Mouse (Mus musculus): Measurements from ENCODE around the gene Mnt. TPM values are rescaled to one million over a fixed set of nuclear protein-coding genes. Genes with fewer than 3 reads are reported as not detected.

The Mnt gene
- polyA plus RNA-seq, 1 experiment from 2014 or later: 6.0 TPM

- Histone ChIP-seq H3K4me3 (ENCODE audit: low read depth, low read length) (no peak overlapping the region), H3K9ac (ENCODE audit: low read length) (no peak overlapping the region), H3K4me2 (ENCODE audit: low read depth, low read length, severe bottlenecking) (no peak overlapping the region), H3K36me3 (ENCODE audit: control insufficient read depth, insufficient read depth, low read length) (no peaks in the 10 kb centered on the region; the same call in 1 of the 2 replicates), H3K27ac (ENCODE audit: low read depth, low read length) (no peak overlapping the region; the same call in 1 of the 2 replicates), H3K4me1 (replicated peaks; ENCODE audit: control insufficient read depth, insufficient read depth, low read length) (no peaks in the 10 kb centered on the region), H3K9me3 (ENCODE audit: control insufficient read depth, low read length) (no peaks in the 10 kb centered on the region), H3K27me3 (ENCODE audit: control insufficient read depth, insufficient read depth, low read length) (no peaks in the 10 kb centered on the region)
- peak; percentile 79 for DNase-seq (ENCODE audit: low spot score)
- WGBS: 2% methylated on average over 13 of the region's 13 CpGs
- ATAC-seq (replicated peaks; ENCODE audit: low FRiP score): peak; percentile 69
Measured at GRCm38 (mm10) chr11:74847919-74848521, 17.3 kb downstream of the Mnt start.

DNA sequence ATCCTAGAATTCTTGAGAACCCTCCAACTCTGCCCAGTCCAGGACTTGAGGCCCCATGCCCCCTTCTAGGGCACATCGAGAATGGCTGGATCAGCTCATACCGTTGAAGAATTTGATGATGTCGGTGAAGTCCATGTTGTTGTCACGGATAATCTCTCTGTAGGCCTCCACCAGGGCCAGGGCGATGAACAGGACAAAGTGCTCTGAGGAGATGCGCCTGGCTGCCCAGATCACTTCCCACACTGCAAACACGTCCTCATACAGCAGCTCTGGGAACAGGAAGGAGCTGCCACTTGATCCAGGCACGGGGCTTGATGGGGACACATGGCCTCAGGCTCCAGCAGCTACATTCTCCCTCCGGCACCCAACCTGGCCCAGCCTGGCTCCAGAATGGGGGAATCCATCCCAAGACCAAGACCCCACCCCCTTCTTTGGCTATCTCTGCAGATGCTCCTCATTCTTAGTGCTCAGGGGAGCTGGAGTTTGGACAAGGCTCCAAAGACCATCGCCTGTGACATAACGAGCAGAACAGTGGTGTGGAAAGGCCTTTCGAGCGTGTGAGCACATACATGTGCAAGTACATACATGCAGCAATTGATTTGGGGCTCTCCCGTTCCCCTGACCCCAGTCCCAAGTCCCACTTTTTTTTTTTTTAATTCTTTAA is 20.4 kb downstream of the Mnt start:
- WGBS: 86% methylated on average over 14 of the region's 14 CpGs
- no peak overlapping the region for H3K27ac ChIP-seq (ENCODE audit: low read depth, low read length)

GRCm38 (mm10) chr11:74857756-74858155 is 27.0 kb downstream of the Mnt start:
- H3K27me3 ChIP-seq (ENCODE audit: control insufficient read depth, insufficient read depth, low read length): no peaks in the 10 kb centered on the region
- no peaks in the 10 kb centered on the region for H3K4me1 ChIP-seq (replicated peaks; ENCODE audit: control insufficient read depth, insufficient read depth, low read length)
- ATAC-seq (replicated peaks; ENCODE audit: low FRiP score): no peak
- no peak overlapping the region for H3K9ac ChIP-seq (ENCODE audit: low read length)
- H3K27ac ChIP-seq (ENCODE audit: low read depth, low read length): no peak overlapping the region
- H3K4me2 ChIP-seq (ENCODE audit: low read depth, low read length, severe bottlenecking): no peak overlapping the region
- 90% methylated on average over 9 of the region's 9 CpGs for WGBS
- peak; percentile 46 for DNase-seq (ENCODE audit: low spot score)
- H3K36me3 ChIP-seq (ENCODE audit: control insufficient read depth, insufficient read depth, low read length): no peaks in the 10 kb centered on the region
- no peaks in the 10 kb centered on the region for H3K9me3 ChIP-seq (ENCODE audit: control insufficient read depth, low read length)
- H3K4me3 ChIP-seq (ENCODE audit: low read depth, low read length): no peak overlapping the region

More for the DNA sequence above, 20.4 kb downstream of the Mnt start:
- H3K4me2 ChIP-seq (ENCODE audit: low read depth, low read length, severe bottlenecking): no peak overlapping the region
- no peaks in the 10 kb centered on the region for H3K27me3 ChIP-seq (ENCODE audit: control insufficient read depth, insufficient read depth, low read length)
- no peak for ATAC-seq (replicated peaks; ENCODE audit: low FRiP score)
- no peaks in the 10 kb centered on the region for H3K9me3 ChIP-seq (ENCODE audit: control insufficient read depth, low read length)
- H3K36me3 ChIP-seq (ENCODE audit: control insufficient read depth, insufficient read depth, low read length): no peaks in the 10 kb centered on the region
- no peak overlapping the region for H3K4me3 ChIP-seq (ENCODE audit: low read depth, low read length)
- no peak for DNase-seq (ENCODE audit: low spot score)
- H3K4me1 ChIP-seq (replicated peaks; ENCODE audit: control insufficient read depth, insufficient read depth, low read length): no peaks in the 10 kb centered on the region
- no peak overlapping the region for H3K9ac ChIP-seq (ENCODE audit: low read length)

GRCm38 (mm10) chr11:74862129-74862528 is 31.4 kb downstream of the Mnt start:
- Histone ChIP-seq H3K4me1 (replicated peaks; ENCODE audit: control insufficient read depth, insufficient read depth, low read length) (no peaks in the 10 kb centered on the region), H3K27me3 (ENCODE audit: control insufficient read depth, insufficient read depth, low read length) (no peaks in the 10 kb centered on the region), H3K4me3 (ENCODE audit: low read depth, low read length) (no peak overlapping the region), H3K4me2 (ENCODE audit: low read depth, low read length, severe bottlenecking) (no peak overlapping the region), H3K9ac (ENCODE audit: low read length) (no peak overlapping the region), H3K36me3 (ENCODE audit: control insufficient read depth, insufficient read depth, low read length) (no peaks in the 10 kb centered on the region), H3K27ac (ENCODE audit: low read depth, low read length) (no peak overlapping the region), H3K9me3 (ENCODE audit: control insufficient read depth, low read length) (no peaks in the 10 kb centered on the region)
- ATAC-seq (replicated peaks; ENCODE audit: low FRiP score) (no peak), DNase-seq (ENCODE audit: low spot score) (no peak)
- WGBS: 88% methylated on average over 5 of the region's 5 CpGs

- ATAC-seq (replicated peaks; ENCODE audit: low FRiP score) (no peak), DNase-seq (ENCODE audit: low spot score) (no peak)
- H3K27me3 ChIP-seq (ENCODE audit: control insufficient read depth, insufficient read depth, low read length): no peaks in the 10 kb centered on the region
- WGBS: 22% methylated on average over 11 of the region's 11 CpGs
- H3K9me3 ChIP-seq (ENCODE audit: control insufficient read depth, low read length): no peaks in the 10 kb centered on the region
- no peak overlapping the region for H3K27ac ChIP-seq (ENCODE audit: low read depth, low read length)
- H3K9ac ChIP-seq (ENCODE audit: low read length): no peak overlapping the region
- no peaks in the 10 kb centered on the region for H3K4me1 ChIP-seq (replicated peaks; ENCODE audit: control insufficient read depth, insufficient read depth, low read length)
- no peak overlapping the region for H3K4me2 ChIP-seq (ENCODE audit: low read depth, low read length, severe bottlenecking)
- no peak overlapping the region for H3K4me3 ChIP-seq (ENCODE audit: low read depth, low read length)
- no peaks in the 10 kb centered on the region for H3K36me3 ChIP-seq (ENCODE audit: control insufficient read depth, insufficient read depth, low read length)
Measured at GRCm38 (mm10) chr11:74863471-74863870, 32.8 kb downstream of the Mnt start.

DNA sequence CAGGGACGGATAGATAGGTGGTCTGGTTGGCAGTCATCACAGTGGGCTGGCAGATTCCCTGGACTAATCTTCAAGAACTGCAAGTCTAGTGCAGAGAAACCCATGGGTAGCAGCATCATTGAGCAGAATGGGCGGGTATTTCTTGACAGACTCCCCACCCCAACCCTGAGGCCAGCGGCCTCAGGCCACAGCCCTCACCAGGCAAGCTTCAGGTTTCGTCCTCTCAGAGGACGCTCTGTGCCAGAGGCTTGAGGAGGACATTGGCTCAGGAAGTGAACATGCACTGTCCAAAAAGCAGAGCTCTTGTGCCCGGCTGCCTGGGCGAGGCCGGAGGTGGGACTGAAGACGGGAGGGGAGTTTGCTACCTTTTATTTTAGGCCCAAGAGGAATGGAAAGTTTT is 33.7 kb downstream of the Mnt start:
- DNase-seq (ENCODE audit: low spot score) (no peak), ATAC-seq (replicated peaks; ENCODE audit: low FRiP score) (no peak)
- Histone ChIP-seq H3K27me3 (ENCODE audit: control insufficient read depth, insufficient read depth, low read length) (no peaks in the 10 kb centered on the region), H3K4me3 (ENCODE audit: low read depth, low read length) (no peak overlapping the region), H3K9me3 (ENCODE audit: control insufficient read depth, low read length) (no peaks in the 10 kb centered on the region), H3K36me3 (ENCODE audit: control insufficient read depth, insufficient read depth, low read length) (no peaks in the 10 kb centered on the region), H3K4me1 (replicated peaks; ENCODE audit: control insufficient read depth, insufficient read depth, low read length) (no peaks in the 10 kb centered on the region), H3K27ac (ENCODE audit: low read depth, low read length) (no peak overlapping the region), H3K9ac (ENCODE audit: low read length) (no peak overlapping the region), H3K4me2 (ENCODE audit: low read depth, low read length, severe bottlenecking) (no peak overlapping the region)
- 86% methylated on average over 9 of the region's 9 CpGs for WGBS

DNA sequence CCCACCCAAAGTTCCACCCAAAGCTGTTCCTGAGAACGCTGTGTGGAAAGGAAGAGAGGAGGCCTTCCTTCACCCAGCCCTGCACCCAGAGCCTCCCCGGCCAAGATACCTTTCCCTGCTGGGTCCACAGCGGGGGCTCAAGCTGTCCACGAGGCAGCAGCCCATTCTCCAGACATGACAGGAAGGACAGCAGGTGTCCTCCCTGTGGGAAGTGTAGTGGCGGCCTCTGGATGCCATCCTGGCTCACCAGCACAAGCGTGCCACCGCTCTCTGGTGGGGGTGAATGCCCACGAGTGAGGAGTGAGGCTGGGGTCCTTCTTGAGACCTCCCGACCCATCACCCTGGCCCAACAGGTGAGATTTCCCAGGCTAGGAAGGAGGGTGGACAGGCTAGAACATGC is 34.5 kb downstream of the Mnt start:
- Histone ChIP-seq H3K27me3 (ENCODE audit: control insufficient read depth, insufficient read depth, low read length) (no peaks in the 10 kb centered on the region), H3K4me2 (ENCODE audit: low read depth, low read length, severe bottlenecking) (no peak overlapping the region), H3K27ac (ENCODE audit: low read depth, low read length) (no peak overlapping the region), H3K9ac (ENCODE audit: low read length) (no peak overlapping the region), H3K36me3 (ENCODE audit: control insufficient read depth, insufficient read depth, low read length) (no peaks in the 10 kb centered on the region), H3K4me3 (ENCODE audit: low read depth, low read length) (no peak overlapping the region), H3K4me1 (replicated peaks; ENCODE audit: control insufficient read depth, insufficient read depth, low read length) (no peaks in the 10 kb centered on the region), H3K9me3 (ENCODE audit: control insufficient read depth, low read length) (no peaks in the 10 kb centered on the region)
- WGBS: 82% methylated on average over 9 of the region's 9 CpGs
- DNase-seq (ENCODE audit: low spot score): no peak
- ATAC-seq (replicated peaks; ENCODE audit: low FRiP score): no peak

GRCm38 (mm10) chr11:74866640-74867039 is 35.9 kb downstream of the Mnt start:
- Histone ChIP-seq H3K27me3 (ENCODE audit: control insufficient read depth, insufficient read depth, low read length) (no peaks in the 10 kb centered on the region), H3K4me1 (replicated peaks; ENCODE audit: control insufficient read depth, insufficient read depth, low read length) (no peaks in the 10 kb centered on the region), H3K27ac (ENCODE audit: low read depth, low read length) (no peak overlapping the region), H3K9ac (ENCODE audit: low read length) (no peak overlapping the region), H3K4me3 (ENCODE audit: low read depth, low read length) (no peak overlapping the region), H3K4me2 (ENCODE audit: low read depth, low read length, severe bottlenecking) (no peak overlapping the region), H3K36me3 (ENCODE audit: control insufficient read depth, insufficient read depth, low read length) (no peaks in the 10 kb centered on the region), H3K9me3 (ENCODE audit: control insufficient read depth, low read length) (no peaks in the 10 kb centered on the region)
- ATAC-seq (replicated peaks; ENCODE audit: low FRiP score) (no peak), DNase-seq (ENCODE audit: low spot score) (no peak)
- WGBS: 94% methylated on average over 4 of the region's 4 CpGs

DNA sequence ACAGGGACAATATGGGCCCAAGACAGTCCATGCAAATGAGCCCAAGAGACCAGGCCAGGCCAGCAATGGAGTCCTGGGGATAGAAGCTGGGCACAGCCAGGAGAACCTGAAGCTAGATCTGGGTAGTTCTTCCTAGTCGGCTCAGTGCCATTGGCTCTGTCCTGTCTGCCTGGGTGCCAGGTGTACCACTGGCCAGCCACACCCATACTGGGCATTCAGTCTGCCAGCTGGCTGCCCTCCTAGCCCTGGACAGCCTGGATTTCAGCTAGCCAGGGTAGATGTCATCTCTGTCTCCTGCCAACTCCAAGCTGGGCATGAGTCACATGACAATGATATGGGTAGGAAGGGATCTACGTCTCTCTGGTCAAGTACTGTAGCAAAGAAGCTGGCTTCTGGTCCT is 36.5 kb downstream of the Mnt start:
- H3K4me1 ChIP-seq (replicated peaks; ENCODE audit: control insufficient read depth, insufficient read depth, low read length): no peaks in the 10 kb centered on the region
- ATAC-seq (replicated peaks; ENCODE audit: low FRiP score) (no peak), DNase-seq (ENCODE audit: low spot score) (no peak)
- H3K36me3 ChIP-seq (ENCODE audit: control insufficient read depth, insufficient read depth, low read length): no peaks in the 10 kb centered on the region
- no peak overlapping the region for H3K4me2 ChIP-seq (ENCODE audit: low read depth, low read length, severe bottlenecking)
- H3K27ac ChIP-seq (ENCODE audit: low read depth, low read length): no peak overlapping the region
- no peak overlapping the region for H3K4me3 ChIP-seq (ENCODE audit: low read depth, low read length)
- no peaks in the 10 kb centered on the region for H3K27me3 ChIP-seq (ENCODE audit: control insufficient read depth, insufficient read depth, low read length)
- H3K9ac ChIP-seq (ENCODE audit: low read length): no peak overlapping the region
- H3K9me3 ChIP-seq (ENCODE audit: control insufficient read depth, low read length): no peaks in the 10 kb centered on the region
- WGBS: 85% methylated on average over 2 of the region's 2 CpGs
